Mouse (Mus musculus) intestine, embryonic 16.5 days (tissue): ENCODE measurements around the gene Tcaim. TPM values are rescaled to one million over a fixed set of nuclear protein-coding genes. Genes with fewer than 3 reads are reported as not detected.

Source experiments
- ATAC-seq: fragments of 200-750 bp; cut with Nextera tagmentation; 2 replicates; pipeline ENCODE4 v1.8.0; 2017; ENCODE audit warnings: moderate TSS enrichment, moderate library complexity
- H3K27ac ChIP-seq: fragments of 300-500 bp; sonication (generic); 2 replicates; pipeline ENCODE4 v1.5.1; 2014; ENCODE audit warnings: mild to moderate bottlenecking, low read length
- H3K27me3 ChIP-seq: fragments of 300-500 bp; sonication (generic); replicated peaks from 2 replicates; pipeline ENCODE4 v1.6.1; 2014; ENCODE audit warnings: low read length, control low read depth, mixed read lengths; ENCODE audit not compliant: control insufficient read depth, insufficient read depth
- H3K36me3 ChIP-seq: fragments of 300-500 bp; sonication (generic); 2 replicates; pipeline ENCODE4 v1.6.1; 2014; ENCODE audit warnings: low read length, control low read depth; ENCODE audit not compliant: control insufficient read depth, insufficient read depth
- H3K4me1 ChIP-seq: fragments of 300-500 bp; sonication (generic); 2 replicates; pipeline ENCODE4 v1.6.1; 2014; ENCODE audit warnings: low read length, control low read depth, mixed read lengths; ENCODE audit not compliant: control insufficient read depth, insufficient read depth
- H3K4me2 ChIP-seq: fragments of 300-500 bp; sonication (generic); 2 replicates; pipeline ENCODE4 v1.6.1; 2014; ENCODE audit warnings: low read depth, low read length, control low read depth
- H3K4me3 ChIP-seq: fragments of 300-500 bp; sonication (generic); 2 replicates; pipeline ENCODE4 v1.5.1; 2014; ENCODE audit warnings: mild to moderate bottlenecking, low read length
- H3K9ac ChIP-seq: fragments of 300-500 bp; sonication (generic); 2 replicates; pipeline ENCODE4 v1.6.1; 2014; ENCODE audit warnings: low read depth, low read length
- H3K9me3 ChIP-seq: fragments of 300-500 bp; sonication (generic); 2 replicates; pipeline ENCODE4 v1.6.1; 2016; ENCODE audit warnings: low read length, control low read depth; ENCODE audit not compliant: control insufficient read depth
- WGBS: fragments of 180-500 bp; shearing (Covaris S2); extraction: QIAGEN DNeasy Blood & Tissue Kit; methylation state at CpG from one replicate; pipeline ENCODE4 v1.1.7; 2014; 5-methylcytosine and 5-hydroxymethylcytosine counted together
- polyA plus RNA-seq: library from polyadenylated mRNA; unstranded; fragments of >200 nt; fragmentation: Nextera tagmentation; extraction: Ambion mirVana; gene quantifications from 2 replicates; pipeline ENCODE4 v1.2.1, GENCODE M21; 2015

Tcaim gene
- polyA plus RNA-seq, 1 experiment from 2014 or later = 5.5 TPM

DNA sequence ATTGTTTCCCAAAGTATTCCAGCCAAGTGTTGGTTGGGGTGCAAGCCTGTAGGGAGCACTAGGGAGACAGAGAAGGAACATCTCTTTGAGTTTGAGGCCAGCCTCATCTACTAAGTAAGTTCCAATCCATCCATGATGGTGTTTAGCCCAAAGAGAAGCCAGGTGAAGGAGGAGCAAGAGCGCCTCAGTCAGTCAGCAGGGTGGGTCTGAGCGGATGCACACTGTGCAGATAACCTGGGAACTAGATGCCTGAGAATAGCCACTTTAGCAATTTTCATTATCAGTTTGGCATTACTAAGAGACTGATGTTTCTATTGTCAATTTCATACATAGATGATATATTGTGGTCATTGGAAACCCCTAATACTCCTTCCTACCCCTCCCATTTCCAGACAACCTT lies 9.4 kb downstream of the Tcaim start:
- peak; percentile 62 for ATAC-seq
- no peaks in the 10 kb centered on the region for H3K9me3 ChIP-seq
- 80% methylated on average over 2 of the region's 2 CpGs for WGBS
- H3K4me2 ChIP-seq = no peak overlapping the region
- no peaks in the 10 kb centered on the region for H3K27me3 ChIP-seq
- peak overlapping the region; percentile 51; the same call in 1 of the 2 replicates for H3K27ac ChIP-seq
- no peaks in the 10 kb centered on the region for H3K36me3 ChIP-seq
- no peak overlapping the region for H3K9ac ChIP-seq
- no peak overlapping the region for H3K4me3 ChIP-seq
- no peaks in the 10 kb centered on the region for H3K4me1 ChIP-seq

DNA sequence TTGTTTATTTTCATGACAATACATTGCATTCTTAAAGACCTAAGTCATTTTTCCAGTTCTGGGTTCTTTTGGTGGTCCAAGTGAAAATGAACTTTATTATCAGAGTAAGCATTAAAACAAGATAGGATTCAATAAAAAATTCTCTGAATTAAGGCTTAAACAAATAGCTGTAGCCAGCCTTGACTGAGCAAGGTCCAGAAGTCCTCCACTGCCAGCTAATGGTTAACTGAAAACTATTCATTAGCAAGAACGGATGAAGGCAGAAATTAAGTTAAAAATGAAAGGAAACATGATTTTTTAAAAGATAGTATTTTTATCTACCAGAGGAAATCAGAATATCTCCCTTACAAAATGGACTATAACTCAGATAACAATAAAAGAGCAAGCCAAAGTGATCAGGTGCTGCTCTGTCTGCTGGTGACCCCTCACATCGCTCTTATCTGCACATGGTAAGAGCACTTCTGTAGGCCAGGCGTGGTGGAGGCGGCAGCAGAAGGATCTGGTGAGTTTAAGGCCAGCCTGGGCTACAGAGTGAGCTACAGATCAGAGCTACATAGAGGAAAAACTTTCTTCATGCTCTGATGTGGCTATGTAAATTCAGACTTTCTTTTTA lies 10.0 kb downstream of the Tcaim start:
- H3K36me3 ChIP-seq = no peaks in the 10 kb centered on the region
- no peak overlapping the region for H3K4me3 ChIP-seq
- peak; percentile 93 for ATAC-seq
- peak overlapping the region; percentile 2; the same call in 1 of the 2 replicates for H3K27ac ChIP-seq
- no peak overlapping the region for H3K4me2 ChIP-seq
- whole genome bisulfite sequencing = 60% methylated on average over 4 of the region's 4 CpGs
- H3K9me3 ChIP-seq = no peaks in the 10 kb centered on the region
- H3K27me3 ChIP-seq = no peaks in the 10 kb centered on the region
- H3K9ac ChIP-seq = peak overlapping the region; percentile 6; the same call in 1 of the 2 replicates
- no peaks in the 10 kb centered on the region for H3K4me1 ChIP-seq

DNA sequence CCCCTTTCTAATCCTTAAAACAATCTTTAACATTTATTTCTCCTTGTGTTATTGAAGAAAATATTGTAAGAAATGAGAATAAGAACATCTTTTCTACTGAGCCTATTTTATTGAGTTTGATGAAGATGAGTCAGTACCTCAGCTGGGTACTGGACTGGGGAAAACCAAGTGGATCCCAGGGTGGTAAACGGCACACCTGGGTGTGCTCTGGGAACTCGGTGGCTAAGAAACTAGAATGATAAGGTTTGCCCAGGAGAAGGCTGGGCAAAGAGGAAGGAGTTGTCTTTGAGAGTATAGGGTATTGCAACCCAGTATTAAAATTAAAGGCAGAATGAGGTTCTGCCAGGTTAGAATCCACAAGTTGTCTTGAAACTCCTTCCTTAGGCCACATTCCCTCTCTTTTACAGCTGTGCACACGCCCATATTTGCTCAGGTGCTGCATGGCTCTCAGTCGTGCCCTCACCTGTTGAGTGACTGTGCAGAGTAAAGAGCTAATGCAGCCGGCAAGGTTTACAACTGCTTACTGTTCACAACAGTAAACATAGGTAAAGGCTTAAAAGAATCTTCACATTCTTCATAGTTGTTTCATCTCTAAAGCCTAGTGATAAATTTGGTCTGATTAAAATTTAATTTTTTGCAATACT lies 18.2 kb downstream of the Tcaim start:
- Histone ChIP-seq H3K4me2 (no peak overlapping the region), H3K4me3 (no peak overlapping the region), H3K9me3 (no peaks in the 10 kb centered on the region), H3K27me3 (no peaks in the 10 kb centered on the region), H3K36me3 (peaks cover 3% of the 10 kb centered on the region; the same call in 1 of the 2 replicates), H3K4me1 (no peaks in the 10 kb centered on the region), H3K27ac (no peak overlapping the region), H3K9ac (no peak overlapping the region)
- ATAC-seq = peak; percentile 87
- 67% methylated on average over 5 of the region's 5 CpGs for WGBS

DNA sequence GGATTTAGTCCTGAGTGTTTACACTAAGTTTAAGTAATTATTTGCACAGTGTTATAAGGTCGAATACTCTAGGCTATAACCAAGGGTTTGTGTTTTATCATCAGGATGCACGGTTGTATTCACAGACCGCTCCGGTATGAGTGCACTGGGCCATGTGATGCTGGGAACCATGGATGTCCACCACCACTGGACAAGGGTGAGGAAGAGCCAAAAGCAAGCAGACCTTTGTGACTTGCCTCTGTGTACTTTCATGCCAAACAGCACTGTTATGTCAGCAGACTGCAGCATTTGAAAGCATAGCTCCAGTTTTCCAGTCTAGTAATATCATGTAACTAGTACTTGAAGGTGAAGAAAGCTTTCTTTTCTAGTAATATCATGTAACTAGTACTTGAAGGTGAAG lies 21.4 kb downstream of the Tcaim start:
- Histone ChIP-seq H3K4me2 (no peak overlapping the region), H3K4me3 (no peak overlapping the region), H3K27me3 (no peaks in the 10 kb centered on the region), H3K9me3 (no peaks in the 10 kb centered on the region), H3K4me1 (no peaks in the 10 kb centered on the region), H3K36me3 (peaks cover 3% of the 10 kb centered on the region; the same call in 1 of the 2 replicates), H3K27ac (no peak overlapping the region), H3K9ac (no peak overlapping the region)
- WGBS = 72% methylated on average over 4 of the region's 4 CpGs
- no peak for ATAC-seq

DNA sequence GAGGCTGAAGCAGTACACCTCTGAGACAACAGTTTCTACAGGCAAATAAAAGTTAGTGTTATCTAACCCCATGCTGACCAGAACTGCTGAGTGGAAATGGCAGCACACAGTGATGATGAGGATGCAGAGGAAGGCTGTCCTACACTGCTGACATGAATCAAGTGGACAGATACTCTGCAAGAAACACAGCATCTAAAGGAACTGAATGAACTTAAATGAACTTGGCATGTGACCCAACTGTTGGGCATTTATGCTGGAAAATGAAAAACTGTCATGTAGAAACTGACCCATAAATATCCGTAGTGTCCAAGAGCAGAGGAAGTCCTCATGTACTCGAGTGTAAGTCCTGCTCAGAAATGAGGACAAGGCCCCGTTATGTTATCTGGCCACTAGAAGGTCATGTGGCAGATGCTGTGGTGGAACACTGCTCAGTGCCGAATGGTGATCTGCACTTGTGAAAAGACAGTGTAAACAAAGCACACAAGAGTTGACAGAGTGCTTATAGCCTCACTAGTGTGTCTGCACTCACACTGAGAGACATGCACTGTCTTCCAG lies 24.6 kb downstream of the Tcaim start:
- H3K4me1 ChIP-seq = no peaks in the 10 kb centered on the region
- no peak overlapping the region for H3K4me3 ChIP-seq
- H3K9me3 ChIP-seq = no peaks in the 10 kb centered on the region
- no peak overlapping the region for H3K9ac ChIP-seq
- WGBS = 70% methylated on average over 4 of the region's 4 CpGs
- ATAC-seq = no peak
- peaks cover 3% of the 10 kb centered on the region; the same call in 1 of the 2 replicates for H3K36me3 ChIP-seq
- H3K4me2 ChIP-seq = no peak overlapping the region
- no peak overlapping the region for H3K27ac ChIP-seq
- H3K27me3 ChIP-seq = no peaks in the 10 kb centered on the region

DNA sequence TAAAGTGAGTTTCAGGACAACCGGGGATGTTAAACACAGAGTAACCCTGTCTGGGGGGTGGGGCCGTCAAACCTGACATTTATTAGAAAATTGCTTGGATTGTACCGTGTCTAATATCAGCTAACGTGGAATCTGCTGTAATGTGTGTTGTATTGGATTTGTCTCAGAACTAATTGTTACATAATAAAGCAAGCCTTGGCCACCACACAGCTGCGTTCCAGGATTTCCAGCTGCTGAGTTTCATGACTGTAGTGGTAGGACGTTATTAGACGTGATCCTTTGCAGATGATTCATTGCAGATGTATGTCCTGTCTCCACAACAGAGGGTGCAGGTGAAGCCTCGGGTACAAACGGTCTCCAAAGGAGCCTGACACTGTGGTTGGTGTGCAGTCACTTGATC lies 30.8 kb downstream of the Tcaim start:
- no peak for ATAC-seq
- no peak overlapping the region for H3K4me3 ChIP-seq

DNA sequence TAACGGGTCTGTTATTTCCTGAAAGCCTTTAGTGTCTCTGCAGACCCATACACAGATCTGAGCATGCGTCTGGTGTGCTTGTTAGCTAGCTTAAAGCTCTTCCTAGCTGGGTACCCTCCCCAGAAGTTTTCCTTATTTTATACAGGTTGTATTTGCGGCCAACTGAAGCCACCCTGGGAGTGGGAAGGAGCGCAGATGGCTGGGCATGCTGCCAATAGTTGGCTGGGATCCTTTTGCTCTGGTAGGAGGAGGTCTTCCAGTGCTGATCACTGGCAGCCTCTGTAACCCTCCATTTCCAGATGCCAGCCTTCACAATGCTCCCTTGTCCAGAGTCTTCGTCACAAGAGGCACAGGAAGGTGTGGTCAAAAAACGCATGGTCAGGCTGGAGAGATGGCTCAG lies 31.5 kb downstream of the Tcaim start:
- H3K9me3 ChIP-seq = no peaks in the 10 kb centered on the region
- no peaks in the 10 kb centered on the region for H3K27me3 ChIP-seq
- no peaks in the 10 kb centered on the region for H3K4me1 ChIP-seq
- whole genome bisulfite sequencing = 47% methylated on average over 6 of the region's 6 CpGs
- H3K36me3 ChIP-seq = no peaks in the 10 kb centered on the region
- H3K27ac ChIP-seq = peak overlapping the region; percentile 30; the same call in 1 of the 2 replicates
- no peak overlapping the region for H3K4me3 ChIP-seq
- peak; percentile 80 for ATAC-seq
- H3K4me2 ChIP-seq = no peak overlapping the region
- no peak overlapping the region for H3K9ac ChIP-seq

More for the DNA sequence above, 30.8 kb downstream of the Tcaim start:
- no peaks in the 10 kb centered on the region for H3K36me3 ChIP-seq
- H3K4me1 ChIP-seq = no peaks in the 10 kb centered on the region
- no peaks in the 10 kb centered on the region for H3K27me3 ChIP-seq
- WGBS = 68% methylated on average over 9 of the region's 9 CpGs
- no peaks in the 10 kb centered on the region for H3K9me3 ChIP-seq
- H3K9ac ChIP-seq = no peak overlapping the region
- no peak overlapping the region for H3K4me2 ChIP-seq
- peak overlapping the region; percentile 30; the same call in 1 of the 2 replicates for H3K27ac ChIP-seq

DNA sequence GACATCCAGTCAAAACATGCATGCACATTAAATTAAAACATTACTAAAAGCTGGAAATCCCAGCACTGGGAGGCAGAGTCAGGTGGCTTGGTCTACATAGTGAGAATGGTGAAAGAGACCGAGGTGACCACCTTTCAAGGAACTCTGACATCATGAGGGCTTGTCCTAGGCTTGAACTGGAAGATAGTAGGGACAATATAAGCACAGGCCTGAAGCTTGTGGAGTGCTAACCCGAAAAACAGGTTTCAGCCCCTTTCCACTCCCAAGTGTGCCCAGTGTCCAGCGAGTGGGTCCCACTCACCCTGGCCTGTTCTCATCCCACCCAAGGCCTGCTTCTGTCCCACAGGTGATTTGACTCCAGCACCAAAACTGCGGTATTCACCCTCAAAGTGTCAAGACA lies 31.9 kb downstream of the Tcaim start:
- no peaks in the 10 kb centered on the region for H3K4me1 ChIP-seq
- H3K9me3 ChIP-seq = no peaks in the 10 kb centered on the region
- peak overlapping the region; percentile 9; the same call in 1 of the 2 replicates for H3K27ac ChIP-seq
- no peak overlapping the region for H3K4me2 ChIP-seq
- WGBS = 79% methylated on average over 4 of the region's 4 CpGs
- ATAC-seq = peak; percentile 23; the same call in 1 of the 2 replicates
- H3K27me3 ChIP-seq = no peaks in the 10 kb centered on the region
- H3K4me3 ChIP-seq = no peak overlapping the region
- H3K9ac ChIP-seq = no peak overlapping the region
- H3K36me3 ChIP-seq = no peaks in the 10 kb centered on the region

DNA sequence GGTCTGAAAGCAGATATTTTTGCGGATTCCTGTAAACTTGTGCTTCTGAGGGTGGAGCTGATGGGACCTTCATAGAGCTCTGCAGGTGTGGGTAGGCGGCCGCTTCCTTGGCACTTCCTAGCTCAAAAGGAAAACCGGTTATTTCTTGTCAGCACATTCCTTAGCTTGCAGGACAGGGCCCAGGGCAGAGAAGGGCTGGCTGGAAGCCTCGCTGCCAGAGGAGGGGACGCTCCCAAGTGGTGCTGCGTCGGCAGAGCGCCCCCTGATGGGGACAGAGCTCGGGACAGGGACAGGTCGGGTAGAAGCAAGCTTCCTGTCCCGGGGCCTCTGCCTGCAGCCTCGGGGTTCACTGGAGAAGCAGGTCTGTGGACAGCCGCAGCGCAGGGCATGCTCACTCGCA lies 32.3 kb downstream of the Tcaim start:
- Histone ChIP-seq H3K4me2 (no peak overlapping the region), H3K9ac (no peak overlapping the region; the same call in 1 of the 2 replicates), H3K27me3 (no peaks in the 10 kb centered on the region), H3K27ac (no peak overlapping the region; the same call in 1 of the 2 replicates), H3K4me1 (no peaks in the 10 kb centered on the region), H3K4me3 (no peak overlapping the region), H3K36me3 (no peaks in the 10 kb centered on the region), H3K9me3 (no peaks in the 10 kb centered on the region)
- ATAC-seq = peak; percentile 80
- WGBS = 28% methylated on average over 16 of the region's 16 CpGs
